Mouse (Mus musculus) hindbrain, postnatal 0 days (tissue): Measurements from ENCODE around the gene Cmtr1. TPM values are rescaled to one million over a fixed set of nuclear protein-coding genes. Genes with fewer than 3 reads are reported as not detected.
A peak's percentile ranks its signal among the peaks of the same experiment; 100 is the strongest.

Experiments
- ATAC-seq: fragments of 200-750 bp; cut with Nextera tagmentation; 2 replicates; pipeline ENCODE4 v1.8.0; 2017; ENCODE audit warnings: mild to moderate bottlenecking, moderate TSS enrichment, moderate library complexity
- DNase-seq: peaks from one replicate; pipeline ENCODE4 v3.0.0-alpha.2; 2015; ENCODE audit warnings: low spot score
- H3K27ac ChIP-seq: fragments of 300-500 bp; sonication (generic); 2 replicates; pipeline ENCODE4 v1.5.1; 2014; ENCODE audit warnings: mild to moderate bottlenecking
- H3K27me3 ChIP-seq: fragments of 300-500 bp; sonication (generic); 2 replicates; pipeline ENCODE4 v1.6.1; 2014; ENCODE audit warnings: low read length, mixed read lengths; ENCODE audit not compliant: insufficient read depth
- H3K36me3 ChIP-seq: fragments of 300-500 bp; sonication (generic); 2 replicates; pipeline ENCODE4 v1.6.1; 2014; ENCODE audit warnings: low read length, mixed read lengths; ENCODE audit not compliant: insufficient read depth
- H3K4me1 ChIP-seq: fragments of 300-500 bp; sonication (generic); 2 replicates; pipeline ENCODE4 v1.6.1; 2014; ENCODE audit warnings: antibody characterized with exemption, low read length, mixed read lengths; ENCODE audit not compliant: insufficient read depth
- H3K4me2 ChIP-seq: fragments of 300-500 bp; sonication (generic); 2 replicates; pipeline ENCODE4 v1.6.1; 2014; ENCODE audit warnings: low read depth, mild to moderate bottlenecking, low read length, moderate library complexity, mixed read lengths
- H3K4me3 ChIP-seq: fragments of 300-500 bp; sonication (generic); 2 replicates; pipeline ENCODE4 v1.5.1; 2014; ENCODE audit warnings: low read length
- H3K9ac ChIP-seq: fragments of 300-500 bp; sonication (generic); replicated peaks from 2 replicates; pipeline ENCODE4 v1.6.1; 2014; ENCODE audit warnings: mild to moderate bottlenecking, low read length, moderate library complexity, mixed read lengths
- H3K9me3 ChIP-seq: fragments of 300-500 bp; sonication (generic); 2 replicates; pipeline ENCODE4 v1.6.1; 2016; ENCODE audit warnings: low read length, mixed read lengths
- CTCF ChIP-seq: IDR thresholded peaks from 2 replicates; pipeline ENCODE4 v1.5.1; 2016; ENCODE audit warnings: antibody characterized with exemption, control low read depth, low read depth
- WGBS: fragments of 180-500 bp; shearing (Covaris S2); extraction: QIAGEN DNeasy Blood & Tissue Kit; methylation state at CpG from one replicate; pipeline ENCODE4 v1.1.7; 2014; 5-methylcytosine and 5-hydroxymethylcytosine counted together
- polyA plus RNA-seq: library from polyadenylated mRNA; unstranded; fragments of >200 nt; fragmentation: Nextera tagmentation; extraction: Ambion mirVana; gene quantifications from 2 replicates; pipeline ENCODE4 v1.2.1, GENCODE M21; 2015
- total RNA-seq: library from RNA; depleted of rRNA; stranded (reverse); fragments of >200 nt; gene quantifications from 2 replicates; pipeline ENCODE4 v1.2.3, GENCODE M21; 2014

The Cmtr1 gene
- total and polyA plus RNA-seq, 2 experiments from 2014 or later = 71.5 to 116 TPM

DNA sequence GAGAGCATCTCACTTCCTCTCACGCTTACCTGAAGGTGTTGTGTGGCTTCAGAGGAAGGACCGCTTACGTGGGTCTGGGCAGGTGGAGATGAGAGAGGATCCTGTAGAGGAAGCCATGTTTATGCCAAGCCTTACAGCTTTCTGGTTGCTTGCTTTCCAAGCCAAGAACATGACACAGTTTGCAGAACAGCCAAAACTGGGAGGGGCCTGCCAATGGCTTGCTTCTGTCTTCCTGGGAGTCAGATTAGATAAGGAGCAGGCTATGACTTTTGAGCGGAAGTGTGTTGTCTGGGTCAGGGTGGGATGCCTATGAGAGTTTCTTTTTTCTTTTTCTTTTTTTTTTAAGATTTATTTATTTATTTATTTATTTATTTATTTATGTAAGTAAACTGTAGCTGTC is 23.0 kb upstream of the Cmtr1 start:
- DNase-seq (no peak), ATAC-seq (no peak)
- Histone ChIP-seq H3K27me3 (no peaks in the 10 kb centered on the region), H3K4me3 (no peak overlapping the region), H3K4me1 (no peaks in the 10 kb centered on the region), H3K4me2 (no peak overlapping the region), H3K9me3 (no peaks in the 10 kb centered on the region), H3K36me3 (peaks cover 51% of the 10 kb centered on the region), H3K9ac (0 out of 2 replicates have a peak overlapping the region, but pooled peaks have one; percentile 21), H3K27ac (no peak overlapping the region)
- WGBS = 88% methylated on average over 4 of the region's 4 CpGs
- no peak for TF ChIP-seq CTCF

- H3K36me3 ChIP-seq = peaks cover 51% of the 10 kb centered on the region
- DNase-seq (no peak), ATAC-seq (no peak)
- H3K4me2 ChIP-seq = no peak overlapping the region
- no peak overlapping the region for H3K27ac ChIP-seq
- no peaks in the 10 kb centered on the region for H3K27me3 ChIP-seq
- WGBS = 86% methylated on average over 8 of the region's 8 CpGs
- no peaks in the 10 kb centered on the region for H3K9me3 ChIP-seq
- no peak overlapping the region for H3K4me3 ChIP-seq
- no peaks in the 10 kb centered on the region for H3K4me1 ChIP-seq
- no peak overlapping the region for H3K9ac ChIP-seq
- TF ChIP-seq CTCF = no peak
Measured at GRCm38 (mm10) chr17:29637895-29638294, 22.5 kb upstream of the Cmtr1 start.

DNA sequence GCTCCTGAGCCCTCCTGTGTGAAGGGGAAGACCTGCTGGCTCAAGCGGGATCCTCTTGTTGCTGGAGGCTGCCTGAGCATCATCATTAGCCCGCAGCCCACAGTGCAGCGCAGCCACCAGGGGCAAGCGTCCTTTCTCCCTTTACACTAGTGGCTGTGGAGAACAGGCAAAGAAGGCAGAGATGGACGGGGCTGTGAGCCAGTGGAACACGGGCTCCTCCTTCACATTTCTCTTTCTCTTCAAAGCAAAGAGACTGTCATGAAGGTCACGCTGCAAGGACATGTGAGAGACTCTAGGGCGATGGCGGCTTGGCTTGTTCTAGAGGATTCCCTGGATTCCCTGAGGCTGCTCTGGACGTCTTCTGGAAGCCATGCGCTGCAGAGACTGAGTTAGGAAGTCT is 19.4 kb upstream of the Cmtr1 start:
- no peaks in the 10 kb centered on the region for H3K4me1 ChIP-seq
- H3K4me2 ChIP-seq = no peak overlapping the region
- no peak for TF ChIP-seq CTCF
- DNase-seq (no peak), ATAC-seq (no peak)
- 93% methylated on average over 11 of the region's 11 CpGs for WGBS
- no peak overlapping the region for H3K27ac ChIP-seq
- H3K4me3 ChIP-seq = no peak overlapping the region
- H3K36me3 ChIP-seq = peaks cover 34% of the 10 kb centered on the region
- H3K9ac ChIP-seq = no peak overlapping the region
- no peaks in the 10 kb centered on the region for H3K27me3 ChIP-seq
- H3K9me3 ChIP-seq = no peaks in the 10 kb centered on the region

DNA sequence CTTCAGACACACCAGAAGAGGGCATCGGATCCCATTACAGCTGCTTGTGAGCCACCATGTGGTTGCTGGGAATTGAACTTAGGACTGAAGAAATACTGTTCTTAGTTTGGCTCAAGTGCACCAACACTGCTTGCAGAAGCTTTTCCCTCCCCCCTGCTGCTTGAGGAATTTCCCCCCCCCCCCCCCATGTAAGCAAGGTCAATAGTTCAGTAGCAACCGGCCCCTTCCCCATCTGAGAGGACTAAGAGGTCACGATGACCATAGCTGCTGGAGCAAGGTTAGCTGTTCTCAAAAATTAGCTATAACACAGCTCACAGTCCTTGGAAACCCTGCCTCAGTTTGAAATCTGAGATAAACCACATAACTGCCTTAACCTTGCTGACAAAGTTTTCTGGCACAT is 18.2 kb upstream of the Cmtr1 start:
- no peak for TF ChIP-seq CTCF
- Histone ChIP-seq H3K4me2 (no peak overlapping the region), H3K9me3 (no peaks in the 10 kb centered on the region), H3K9ac (no peak overlapping the region), H3K27ac (no peak overlapping the region), H3K36me3 (peaks cover 27% of the 10 kb centered on the region), H3K4me3 (no peak overlapping the region), H3K27me3 (no peaks in the 10 kb centered on the region), H3K4me1 (no peaks in the 10 kb centered on the region)
- no peak for ATAC-seq
- DNase-seq = no peak
- 59% methylated on average over 3 of the region's 3 CpGs for WGBS

- no peak overlapping the region for H3K4me2 ChIP-seq
- no peak for TF ChIP-seq CTCF
- H3K9ac ChIP-seq = no peak overlapping the region
- WGBS = 82% methylated on average over 2 of the region's 2 CpGs
- no peak for DNase-seq
- H3K36me3 ChIP-seq = no peaks in the 10 kb centered on the region
- no peaks in the 10 kb centered on the region for H3K9me3 ChIP-seq
- H3K27ac ChIP-seq = no peak overlapping the region
- no peak for ATAC-seq
- H3K4me1 ChIP-seq = peaks cover 3% of the 10 kb centered on the region; the same call in 1 of the 2 replicates
- H3K27me3 ChIP-seq = no peaks in the 10 kb centered on the region
- H3K4me3 ChIP-seq = no peak overlapping the region
Measured at GRCm38 (mm10) chr17:29658249-29658648, 2.1 kb upstream of the Cmtr1 start.

- Histone ChIP-seq H3K27ac (peak overlapping the region; percentile 94), H3K27me3 (no peaks in the 10 kb centered on the region), H3K4me1 (peaks cover 3% of the 10 kb centered on the region; the same call in 1 of the 2 replicates), H3K4me2 (peak overlapping the region; percentile 93), H3K36me3 (peaks cover 4% of the 10 kb centered on the region; the same call in 1 of the 2 replicates), H3K9me3 (no peaks in the 10 kb centered on the region), H3K9ac (peak overlapping the region; percentile 93), H3K4me3 (peak overlapping the region; percentile 88)
- ATAC-seq (peak; percentile 77), DNase-seq (no peak)
- TF ChIP-seq CTCF = no peak
- under 1% methylated on average over 33 of the region's 41 CpGs for WGBS
Measured at GRCm38 (mm10) chr17:29660762-29661391, 482 bp downstream of the Cmtr1 start.

DNA sequence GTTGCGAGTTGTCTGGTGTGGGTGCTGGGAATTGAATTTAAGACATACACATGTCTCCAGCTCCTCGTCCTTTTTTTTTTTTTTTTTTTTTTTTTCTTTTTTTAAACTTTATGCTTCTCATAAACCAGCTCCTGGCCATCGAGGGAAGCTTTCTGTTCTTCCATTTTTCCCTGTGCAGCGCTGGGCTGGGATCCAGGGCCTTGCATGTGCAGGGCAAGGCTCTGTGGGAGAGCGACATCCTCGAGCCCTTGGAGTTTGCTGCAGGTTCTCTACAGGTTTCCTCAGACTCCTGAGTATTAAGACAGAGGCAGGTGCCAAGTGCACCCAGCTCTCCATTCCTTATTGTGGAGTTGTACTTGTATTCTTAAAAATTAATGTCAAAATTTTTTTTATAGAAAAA is 1.8 kb downstream of the Cmtr1 start:
- H3K9me3 ChIP-seq = no peaks in the 10 kb centered on the region
- peaks cover 3% of the 10 kb centered on the region; the same call in 1 of the 2 replicates for H3K4me1 ChIP-seq
- H3K36me3 ChIP-seq = peaks cover 7% of the 10 kb centered on the region
- no peak overlapping the region for H3K9ac ChIP-seq
- no peaks in the 10 kb centered on the region for H3K27me3 ChIP-seq
- no peak for TF ChIP-seq CTCF
- no peak for ATAC-seq
- no peak overlapping the region for H3K4me3 ChIP-seq
- no peak overlapping the region for H3K27ac ChIP-seq
- 77% methylated on average over 6 of the region's 6 CpGs for whole genome bisulfite sequencing
- H3K4me2 ChIP-seq = no peak overlapping the region
- DNase-seq = no peak
